Mouse (Mus musculus) forebrain, embryonic 11.5 days (tissue): ENCODE measurements around the gene Gm13305. TPM values are rescaled to one million over a fixed set of nuclear protein-coding genes. Genes with fewer than 3 reads are reported as not detected.

Source experiments
- polyA plus RNA-seq: library from polyadenylated mRNA; unstranded; fragments of >200 nt; fragmentation: Nextera tagmentation; extraction: Ambion mirVana; gene quantifications from 2 replicates; pipeline ENCODE4 v1.2.1, GENCODE M21; 2014

Gm13305 gene
- polyA plus RNA-seq, 1 experiment from 2014 or later = not detected

Other genes with a start within 250 kb of the Gm13305 start
- 2.7 and 3.9 TPM in 2 replicates for gene Gm20878, start 227.0 kb downstream of the Gm13305 start, polyA plus RNA-seq
- not detected in 2 replicates for gene Fam205a4, start 202.5 kb downstream of the Gm13305 start, polyA plus RNA-seq
- gene Gm21093, start 133.9 kb downstream of the Gm13305 start, polyA plus RNA-seq = not detected in 2 replicates
- gene Gm3893, start 77.4 kb downstream of the Gm13305 start, polyA plus RNA-seq = not detected in 2 replicates
- gene Gm13304, start 53.8 kb downstream of the Gm13305 start, polyA plus RNA-seq = not detected in 2 replicates
- gene Gm13306, start 15.2 kb downstream of the Gm13305 start, polyA plus RNA-seq = not detected in 2 replicates
- not detected in 2 replicates for gene Gm10600, start 72.0 kb upstream of the Gm13305 start, polyA plus RNA-seq
- gene Ccl21b, start 87.2 kb upstream of the Gm13305 start, polyA plus RNA-seq = not detected in 2 replicates
- not detected in 2 replicates for gene Gm21953, start 125.7 kb upstream of the Gm13305 start, polyA plus RNA-seq
- gene Fam205a3, start 149.7 kb upstream of the Gm13305 start, polyA plus RNA-seq = not detected in 2 replicates